Mouse (Mus musculus) thymus, postnatal 0 days (tissue): ENCODE results near the gene Hoxd3. TPM values are rescaled to one million over a fixed set of nuclear protein-coding genes. Genes with fewer than 3 reads are reported as not detected.

Source experiments
- DNase-seq: peaks from one replicate; pipeline ENCODE4 v3.0.0-alpha.2; 2015; ENCODE audit warnings: low spot score
- polyA plus RNA-seq: library from polyadenylated mRNA; unstranded; fragments of >200 nt; fragmentation: Nextera tagmentation; extraction: Ambion mirVana; gene quantifications from 2 replicates; pipeline ENCODE4 v1.2.1, GENCODE M21; 2015

The Hoxd3 gene
- polyA plus RNA-seq, 1 experiment from 2014 or later = 0.10 TPM

DNA sequence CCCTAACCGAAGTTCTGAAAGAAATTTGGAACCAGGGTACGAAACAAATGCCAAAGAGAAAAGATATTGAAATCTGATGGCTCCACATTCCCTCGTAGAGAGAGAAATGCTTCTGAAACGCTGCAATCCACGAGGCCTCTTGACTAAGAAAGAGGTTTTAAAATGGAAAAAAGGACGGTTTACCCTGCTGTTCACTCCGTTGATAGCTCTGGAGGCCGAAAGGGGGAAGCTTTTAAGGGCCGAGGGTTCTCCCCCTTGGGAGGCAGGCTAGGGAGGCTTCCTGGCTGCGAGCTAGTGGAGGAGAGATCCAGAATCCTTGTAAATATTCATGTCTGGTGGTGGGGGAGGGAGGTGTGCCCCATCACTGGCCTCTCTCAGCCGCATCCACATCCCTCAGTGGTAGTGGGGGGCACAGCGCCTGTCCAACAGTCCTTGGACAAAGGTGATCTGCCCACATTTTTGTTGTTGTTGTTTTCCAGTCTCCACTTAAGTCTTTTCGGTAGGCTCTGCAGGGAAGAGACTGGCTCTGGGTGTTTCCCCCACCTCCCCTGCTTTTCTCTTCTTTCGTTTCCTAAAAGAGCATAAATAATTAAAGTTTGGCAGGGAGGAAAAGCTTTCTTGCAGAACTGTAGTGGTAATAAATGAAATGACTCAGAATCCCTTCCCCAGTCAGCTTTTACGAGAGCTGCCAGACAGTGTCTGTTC, 32.7 kb upstream of the Hoxd3 start, which contains the start of gene Hoxd11:
TSS of gene Hoxd11 (plus strand) at position 667 of the 705 bp plus-strand sequence.
- no peak for DNase-seq

GRCm38 (mm10) chr2:74679596-74679971, 32.1 kb upstream of the Hoxd3 start:
- no peak for DNase-seq

DNA sequence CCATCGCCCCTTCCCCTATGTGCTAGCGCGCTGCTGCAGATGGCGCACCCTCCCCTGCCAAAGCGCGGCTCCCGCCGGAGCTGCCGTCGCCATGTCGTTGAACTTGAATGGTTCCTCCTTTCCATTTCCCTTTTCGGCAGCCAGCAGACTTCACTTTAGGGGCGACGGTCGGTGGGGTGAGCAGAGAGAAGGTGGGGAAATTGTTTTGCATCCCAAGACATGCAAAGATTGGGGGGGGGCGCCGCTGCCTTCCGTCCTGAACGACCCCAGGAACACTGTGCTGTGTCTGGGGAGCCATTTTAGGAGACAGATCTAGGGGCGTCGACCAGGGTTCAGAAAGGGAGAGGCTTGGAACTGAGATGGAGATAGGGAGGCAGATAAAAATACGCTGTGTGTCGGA, 31.7 kb upstream of the Hoxd3 start:
- no peak for DNase-seq

DNA sequence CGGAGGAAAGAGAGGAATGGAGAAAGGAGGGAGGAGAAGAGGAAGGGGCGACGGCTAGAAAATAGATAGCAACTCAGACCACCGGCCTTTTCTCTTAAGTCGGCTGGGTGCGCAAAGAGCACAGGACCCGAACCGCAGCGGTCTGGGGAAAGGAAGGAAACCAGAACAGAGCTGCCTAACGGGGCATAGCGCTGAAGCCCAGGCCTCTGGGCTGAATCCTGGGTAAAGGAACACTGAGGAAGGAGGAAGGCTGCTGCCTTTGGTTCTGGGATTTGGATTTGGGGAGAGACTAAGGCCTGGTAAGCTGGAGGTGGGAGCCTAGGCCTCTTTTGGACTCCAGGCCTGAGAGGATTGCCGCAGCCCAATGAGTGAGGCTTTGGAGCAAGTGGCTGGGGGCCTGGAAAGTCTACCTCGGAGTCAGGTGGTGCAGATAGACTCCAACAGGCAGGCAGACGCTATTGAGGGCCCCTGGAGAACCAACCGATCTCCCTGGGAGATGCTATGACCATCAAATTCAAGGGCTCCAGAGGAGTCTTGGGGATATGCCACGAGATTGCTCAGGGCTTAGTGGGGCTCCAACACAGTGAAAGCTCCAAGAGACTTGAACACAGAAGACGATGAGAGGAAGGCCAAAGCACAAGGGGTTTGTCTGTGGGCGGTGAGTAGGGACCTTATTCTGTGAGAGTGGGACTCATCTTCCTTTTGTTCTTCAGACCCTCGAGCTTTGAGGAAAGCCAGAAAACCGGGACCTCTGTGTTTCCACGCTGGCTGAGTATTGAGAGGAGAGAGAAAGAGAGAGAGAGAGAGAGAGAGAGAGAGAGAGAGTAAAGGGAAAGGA, 30.9 kb upstream of the Hoxd3 start:
- DNase-seq = no peak

DNA sequence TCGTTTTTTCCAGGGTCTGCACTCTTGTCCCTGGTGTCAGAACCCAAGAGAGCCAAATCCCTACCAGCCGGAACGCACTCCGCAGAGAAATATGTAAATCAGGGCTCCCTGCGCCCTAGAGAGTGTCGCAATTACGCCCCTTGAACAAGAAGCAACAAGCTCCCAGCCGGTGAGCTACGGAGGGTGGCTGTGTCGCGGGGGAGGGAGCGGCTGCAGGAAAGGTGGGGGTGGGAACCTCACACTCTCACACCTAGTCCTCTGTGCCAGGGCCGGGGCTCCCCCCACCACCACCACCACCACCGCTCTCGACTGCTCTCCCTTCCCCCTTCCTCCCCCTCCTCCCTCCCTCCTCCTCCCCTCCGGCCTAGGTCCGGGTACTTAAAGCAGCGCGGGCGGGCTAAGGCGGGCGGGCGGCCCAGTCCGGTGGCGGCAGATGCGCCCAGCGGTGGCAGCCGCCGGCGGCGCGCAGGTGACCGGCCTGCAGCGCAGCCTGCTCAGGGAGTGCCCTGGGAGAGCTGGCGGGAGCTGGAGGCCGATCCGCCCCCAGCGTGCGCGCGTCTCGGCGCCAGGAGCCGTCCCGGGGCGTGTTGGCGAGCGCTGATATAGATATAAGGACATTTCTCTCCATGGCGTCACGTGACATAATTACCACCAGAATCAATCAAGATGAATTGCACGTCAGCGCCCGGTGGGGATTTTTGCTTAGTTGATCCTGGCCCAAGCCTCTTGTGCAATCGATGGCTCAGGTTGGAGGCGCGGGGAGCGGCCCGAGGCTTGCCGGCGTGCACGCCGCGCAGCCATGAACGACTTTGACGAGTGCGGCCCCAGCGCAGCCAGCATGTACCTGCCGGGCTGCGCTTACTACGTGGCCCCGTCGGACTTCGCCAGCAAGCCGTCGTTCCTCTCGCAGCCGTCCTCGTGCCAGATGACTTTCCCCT, 29.9 kb upstream of the Hoxd3 start:
- DNase-seq = no peak

DNA sequence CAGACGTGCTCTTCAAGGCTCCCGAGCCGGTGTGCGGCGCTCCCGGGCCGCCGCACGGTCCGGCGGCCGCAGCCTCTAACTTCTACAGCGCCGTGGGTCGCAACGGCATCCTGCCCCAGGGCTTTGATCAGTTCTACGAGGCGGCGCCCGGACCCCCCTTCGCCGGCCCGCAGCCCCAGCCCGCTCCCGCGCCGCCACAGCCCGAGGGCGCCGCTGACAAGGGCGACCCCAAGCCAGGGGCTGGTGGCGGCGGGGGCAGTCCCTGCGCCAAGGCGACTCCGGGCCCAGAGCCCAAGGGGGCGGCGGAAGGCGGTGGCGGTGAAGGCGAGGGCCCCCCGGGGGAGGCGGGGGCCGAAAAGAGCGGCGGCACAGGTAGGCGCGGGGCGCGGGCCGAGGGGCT, 28.9 kb upstream of the Hoxd3 start:
- DNase-seq = no peak

DNA sequence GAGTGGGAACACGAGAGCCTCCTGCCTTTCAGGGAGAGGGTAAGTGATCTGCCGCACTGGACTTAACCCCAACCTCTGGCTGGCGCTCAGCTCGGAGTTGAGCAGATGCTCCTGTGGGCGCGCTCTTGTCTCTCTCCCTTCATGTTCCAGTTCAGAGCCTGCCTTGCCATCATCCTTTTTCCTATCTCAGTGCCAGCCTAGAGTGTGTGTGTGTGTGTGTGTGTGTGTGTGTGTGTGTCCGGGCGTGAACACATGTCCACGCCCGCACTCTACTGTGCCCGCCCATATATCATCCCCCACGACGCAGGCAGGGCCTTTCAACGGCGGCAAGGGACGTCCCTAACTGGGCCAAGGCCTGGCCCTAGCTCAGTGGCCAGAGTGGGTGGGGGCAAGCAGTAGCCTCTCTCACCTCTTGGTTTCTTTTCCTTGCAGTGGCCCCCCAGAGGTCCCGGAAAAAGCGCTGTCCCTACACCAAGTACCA, 28.2 kb upstream of the Hoxd3 start:
- DNase-seq = no peak

DNA sequence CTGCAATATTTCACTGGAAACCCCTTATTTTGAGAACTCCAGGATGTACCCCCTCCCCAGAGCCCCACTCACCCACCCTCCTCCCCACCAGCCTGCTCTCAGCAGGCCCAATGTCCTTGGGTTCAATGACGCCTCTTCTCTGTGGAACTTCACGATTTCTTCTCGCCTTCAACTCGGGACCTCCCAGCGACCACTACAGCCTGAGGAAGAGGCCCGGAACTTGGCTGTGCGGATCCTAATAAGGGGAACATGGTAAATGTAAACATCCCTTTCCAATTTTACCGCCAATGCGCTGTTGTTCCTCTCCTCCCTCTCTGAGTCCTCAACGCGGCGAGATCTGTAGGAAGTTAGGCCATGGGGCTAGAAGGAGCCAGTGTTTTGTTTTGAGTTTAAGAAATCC, 27.6 kb upstream of the Hoxd3 start:
- DNase-seq = no peak

DNA sequence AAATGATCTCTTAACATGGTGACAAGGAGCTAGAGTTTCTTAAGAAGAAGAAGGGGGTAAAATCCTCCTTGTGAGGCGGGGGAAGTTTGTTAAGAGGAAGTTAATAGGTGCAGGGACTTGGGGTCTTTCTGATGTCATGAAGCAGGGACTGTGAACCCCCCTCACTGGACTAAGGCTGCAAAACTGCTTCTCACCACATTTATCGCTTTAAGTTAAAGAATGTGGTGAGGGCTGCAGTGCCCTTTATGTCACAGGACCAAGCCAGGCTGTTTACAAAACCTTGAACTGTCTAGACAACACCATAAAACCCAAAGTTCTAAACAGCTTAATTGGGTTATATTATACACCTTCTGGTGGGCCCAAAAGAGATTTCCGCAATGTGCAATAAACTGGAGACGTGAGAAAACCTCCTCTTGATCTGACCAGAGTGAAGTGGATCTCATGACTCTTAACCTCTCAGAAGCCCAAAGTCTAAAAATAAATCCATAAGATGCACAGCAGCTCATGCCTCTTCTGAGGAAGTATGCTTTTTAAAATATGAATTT, 26.6 kb upstream of the Hoxd3 start:
- DNase-seq = no peak

DNA sequence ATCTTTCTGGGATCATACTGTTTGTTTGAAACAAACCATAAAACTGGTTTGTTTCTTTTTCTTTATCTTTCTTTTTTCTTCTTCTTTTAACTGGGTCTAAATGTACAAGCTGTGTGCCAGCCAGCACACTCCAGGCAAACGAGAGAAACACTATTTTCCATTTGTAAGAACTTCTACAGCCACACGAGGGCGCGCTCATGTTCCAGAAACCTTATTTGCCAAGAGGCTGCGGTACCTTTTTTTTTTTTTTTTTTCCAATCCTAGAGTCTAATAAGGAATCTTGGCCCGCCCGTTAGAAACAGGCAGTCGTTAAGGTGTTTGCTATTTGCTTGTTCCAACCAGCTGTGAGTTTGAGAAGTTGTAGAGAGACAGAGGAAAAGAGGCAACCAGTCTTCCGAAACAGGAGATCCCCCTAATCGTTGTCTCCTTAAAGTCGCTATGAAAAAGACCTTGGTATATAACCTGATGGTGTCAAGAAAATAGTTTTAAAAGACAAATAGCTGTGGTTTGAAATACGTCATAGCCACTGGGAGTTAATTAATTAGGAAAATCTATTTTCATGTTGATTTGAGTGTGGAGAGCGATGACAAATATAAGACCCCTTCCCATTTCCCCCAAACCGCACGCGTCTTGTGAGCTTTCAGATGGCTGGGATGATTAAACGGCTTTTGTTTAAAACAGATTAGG, 25.3 kb upstream of the Hoxd3 start:
- DNase-seq = peak; percentile 52

DNA sequence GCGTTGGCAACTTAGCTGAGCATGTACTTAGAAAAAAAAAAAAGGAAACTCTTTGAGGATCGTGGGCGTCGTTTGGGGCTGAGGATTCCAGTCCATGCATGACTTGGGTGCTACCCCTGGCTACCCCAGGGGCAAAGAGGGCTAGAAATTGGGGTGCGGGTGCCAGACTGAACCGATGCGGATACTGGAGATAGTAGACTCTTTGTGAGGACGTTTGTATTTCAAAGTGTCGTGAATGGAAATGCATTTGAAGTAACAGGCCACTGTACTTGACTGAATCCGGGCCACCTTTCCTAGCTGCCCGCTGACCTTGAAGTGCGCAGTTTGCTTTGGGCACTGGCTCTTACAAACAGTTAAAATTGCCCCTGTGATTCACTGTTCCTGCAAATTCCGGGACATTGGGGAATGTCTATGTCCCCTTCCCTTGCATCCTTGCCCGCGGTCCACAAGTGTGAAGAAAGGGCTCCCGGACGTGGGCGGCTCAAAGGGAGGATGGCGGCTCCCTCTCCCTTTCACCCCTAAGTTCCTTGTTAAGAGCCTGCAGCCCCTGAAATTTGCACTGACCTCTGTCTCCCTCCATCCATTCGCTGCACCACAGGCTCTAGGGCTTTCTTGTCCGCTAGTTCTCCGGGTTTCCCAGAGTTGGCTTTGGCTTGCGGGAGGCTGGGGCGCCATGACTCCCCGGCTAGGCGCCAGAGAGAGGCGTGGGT, 24.6 kb upstream of the Hoxd3 start:
- no peak for DNase-seq

- DNase-seq = no peak
Measured at GRCm38 (mm10) chr2:74687698-74688555, 23.8 kb upstream of the Hoxd3 start.

- DNase-seq = no peak
Measured at GRCm38 (mm10) chr2:74688795-74689573, 22.7 kb upstream of the Hoxd3 start.

GRCm38 (mm10) chr2:74689574-74690337, 22.0 kb upstream of the Hoxd3 start:
- no peak for DNase-seq

DNA sequence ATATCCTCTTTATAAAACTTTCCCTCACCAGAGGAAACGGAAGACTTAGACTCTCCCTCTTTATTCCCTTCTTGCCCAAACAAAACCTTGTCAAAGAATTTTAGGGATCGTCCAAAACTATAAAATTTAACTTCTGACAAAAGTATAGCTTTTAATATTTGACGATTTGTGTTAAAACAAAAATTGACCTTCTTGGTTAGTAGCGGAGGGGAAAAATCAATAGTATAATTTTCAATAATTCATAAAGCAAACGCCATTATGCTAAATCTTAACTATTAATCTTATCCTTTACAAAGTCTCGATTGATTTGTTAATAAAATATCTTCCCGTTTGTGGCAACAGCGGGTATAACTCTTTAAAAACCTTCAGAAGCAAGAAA, 21.4 kb upstream of the Hoxd3 start:
- no peak for DNase-seq

DNA sequence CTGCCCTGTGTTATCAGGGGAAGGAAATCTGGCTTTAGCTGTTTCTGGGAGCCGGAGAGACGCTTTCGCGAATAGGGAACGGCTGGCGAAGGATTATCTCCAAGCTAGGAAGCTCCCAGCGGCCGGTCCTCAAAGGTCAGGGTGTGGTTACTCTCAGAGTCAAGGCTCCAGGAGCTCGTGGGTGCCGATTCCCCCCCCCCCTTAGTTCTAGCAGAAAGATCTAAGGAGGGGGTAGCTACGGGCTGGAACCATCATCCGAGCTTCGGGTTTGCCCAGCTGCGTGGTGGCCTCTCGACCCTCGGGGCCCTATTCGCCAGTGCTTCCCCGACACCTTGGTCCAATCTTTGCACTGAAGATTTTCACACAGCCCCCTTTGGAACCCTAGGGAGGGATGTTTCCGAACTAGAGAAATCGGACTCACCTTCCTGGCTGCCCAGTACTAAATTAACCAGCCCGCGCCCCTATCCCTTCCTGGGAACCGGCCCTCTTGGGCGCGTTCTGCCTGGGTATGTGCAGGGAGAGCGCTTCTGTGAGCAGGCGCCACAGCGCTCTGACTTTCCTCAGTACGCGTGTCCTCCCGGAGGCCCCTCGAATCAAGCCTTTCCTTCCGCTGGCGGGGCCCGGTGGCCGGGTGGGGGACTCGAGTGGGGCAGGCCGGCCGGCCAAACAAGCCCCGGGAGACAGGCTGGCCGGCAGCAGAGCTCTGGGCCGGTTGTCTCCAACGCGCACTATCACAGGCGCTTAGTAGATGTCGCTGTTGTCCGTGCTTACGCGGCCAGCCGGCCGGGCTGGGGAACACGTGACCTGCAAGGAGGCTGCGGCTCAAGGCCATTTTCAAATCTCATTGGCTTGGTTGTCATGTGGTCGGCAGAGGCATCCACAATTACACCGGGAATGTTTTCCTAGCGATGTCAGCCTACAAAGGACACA, 20.4 kb upstream of the Hoxd3 start, which contains the start of gene Hoxd10:
TSS of gene Hoxd10 (plus strand) at position 903 of the 930 bp plus-strand sequence.
- no peak for DNase-seq
